Mouse (Mus musculus): ENCODE measurements around the gene Pcdh19. TPM values are rescaled to one million over a fixed set of nuclear protein-coding genes. Genes with fewer than 3 reads are reported as not detected.
"Not testable (repeated sequence)": the region's sequence is repeated elsewhere in the genome, so short reads cannot be mapped to it uniquely, and the experiment has no call there.

Gene Pcdh19
- total RNA-seq (2021): 10 to 100 TPM; 68.2 to 71.4 TPM

DNA sequence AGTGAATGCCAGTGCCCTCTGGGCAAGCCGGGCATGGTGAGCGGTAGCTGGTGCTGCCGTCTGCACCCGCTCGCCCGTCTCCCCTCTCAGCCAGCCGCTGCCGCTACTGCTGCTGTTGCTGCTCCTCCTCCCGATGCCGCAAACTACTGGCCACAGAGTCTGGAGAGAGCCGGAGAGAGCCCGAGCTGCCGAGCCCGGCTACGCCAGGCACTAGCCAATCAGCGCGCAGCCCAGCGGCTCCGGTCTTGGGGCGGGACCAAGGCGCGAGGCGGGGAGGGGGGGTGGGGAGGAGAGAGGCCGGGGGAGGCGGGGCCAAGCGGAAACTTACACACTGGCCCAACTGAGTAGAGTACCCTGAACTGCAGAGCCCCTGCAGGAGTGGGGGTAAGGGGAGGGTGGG, at the start of gene Pcdh19:
Gene Pcdh19, minus strand, starts transcription at position 148 of the 400 bp plus-strand sequence.
- peak; percentile 60 to 70 for DNase-seq (ENCODE audit: extremely low spot score in 1 of 2, low spot score in 1 of 2)

GRCm38 (mm10) chrX:133735871-133736270, 47.1 kb upstream of the Pcdh19 start:
- no peak for DNase-seq (ENCODE audit: extremely low spot score in 1 of 2, low spot score in 1 of 2)

DNA sequence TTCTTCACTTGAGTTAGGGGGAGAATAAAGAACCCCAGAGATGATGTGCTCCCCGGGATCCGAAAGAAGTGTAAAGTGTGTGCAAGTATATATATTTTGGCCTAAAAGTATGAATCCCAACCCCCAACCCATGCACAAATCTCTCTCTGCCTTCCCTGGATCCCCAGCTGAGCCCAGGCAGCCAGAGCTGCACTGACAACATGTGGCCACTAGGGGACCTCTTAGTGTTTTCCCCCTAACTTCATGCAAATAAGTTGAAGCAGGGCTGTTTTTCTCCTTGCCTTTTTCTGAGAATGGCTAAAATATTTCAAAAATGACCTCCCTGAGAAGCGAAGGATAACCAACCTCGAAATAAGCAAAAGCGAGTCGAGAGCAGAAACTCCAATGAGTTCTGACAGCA, 46.2 kb upstream of the Pcdh19 start:
- peak in 1 of 2 experiments; percentile 6 for DNase-seq (ENCODE audit: extremely low spot score in 1 of 2, low spot score in 1 of 2)

DNA sequence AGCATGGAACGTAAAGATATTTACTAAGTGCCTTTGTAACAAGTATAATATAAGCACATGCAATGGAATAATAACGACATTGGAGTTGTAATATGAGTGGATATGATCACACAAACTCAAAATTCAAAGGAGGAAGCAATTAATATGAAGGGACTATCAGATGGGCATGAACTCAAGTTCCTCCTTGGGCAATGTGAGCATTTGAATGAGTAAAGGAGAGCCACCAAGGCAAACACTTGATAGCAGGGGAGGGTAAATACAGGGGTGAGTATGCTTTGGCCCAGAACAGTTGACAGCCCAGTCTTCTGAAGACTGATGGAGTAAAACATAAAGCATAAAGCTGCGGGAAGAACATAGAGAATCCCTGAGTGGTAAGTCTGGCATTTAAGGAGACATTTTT, 32.7 kb upstream of the Pcdh19 start:
- no peak for DNase-seq (ENCODE audit: extremely low spot score in 1 of 2, low spot score in 1 of 2)

- no peak for DNase-seq (ENCODE audit: extremely low spot score in 1 of 2, low spot score in 1 of 2)
Measured at GRCm38 (mm10) chrX:133710621-133711020, 21.8 kb upstream of the Pcdh19 start.

GRCm38 (mm10) chrX:133702902-133703301, 14.1 kb upstream of the Pcdh19 start:
- no peak for DNase-seq (ENCODE audit: extremely low spot score in 1 of 2, low spot score in 1 of 2)

DNA sequence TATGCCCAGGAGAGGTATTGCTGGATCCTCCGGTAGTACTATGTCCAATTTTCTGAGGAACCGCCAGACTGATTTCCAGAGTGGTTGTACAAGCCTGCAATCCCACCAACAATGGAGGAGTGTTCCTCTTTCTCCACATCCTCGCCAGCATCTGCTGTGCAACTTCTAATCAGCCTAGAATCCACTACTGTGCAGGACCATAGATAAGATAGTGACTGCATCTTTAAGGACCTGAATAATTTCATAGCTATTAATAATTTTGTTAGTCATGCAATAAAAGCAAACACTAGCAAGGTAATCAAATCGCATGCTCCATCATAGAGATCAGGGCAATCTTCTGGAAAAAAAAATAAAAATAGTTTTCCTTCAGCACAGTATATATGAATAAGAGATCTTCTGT, 9.1 kb upstream of the Pcdh19 start:
- not testable (repeated sequence) for DNase-seq (ENCODE audit: extremely low spot score in 1 of 2, low spot score in 1 of 2)

DNA sequence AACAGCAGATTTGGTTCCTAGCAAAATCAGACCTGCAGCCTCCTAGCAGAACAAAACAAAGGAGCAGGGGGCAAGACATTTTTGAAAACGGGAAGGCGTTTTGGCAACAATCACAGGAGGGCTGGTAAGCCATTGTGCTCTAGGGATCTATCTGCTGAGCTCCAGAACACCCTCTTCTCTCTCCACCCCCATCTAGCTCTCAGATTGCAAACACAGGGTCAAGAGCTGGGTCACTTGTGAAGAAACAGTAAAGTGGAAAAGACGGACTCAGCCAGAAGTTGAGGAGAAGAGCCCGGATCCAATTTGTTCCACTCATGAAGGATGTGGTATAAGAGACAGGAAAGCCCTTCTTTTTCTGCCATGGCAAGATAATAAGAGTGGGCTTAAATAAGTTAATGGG, 7.7 kb upstream of the Pcdh19 start:
- no peak for DNase-seq (ENCODE audit: extremely low spot score in 1 of 2, low spot score in 1 of 2)

GRCm38 (mm10) chrX:133693037-133693760, 4.4 kb upstream of the Pcdh19 start:
- no peak for DNase-seq (ENCODE audit: extremely low spot score in 1 of 2, low spot score in 1 of 2)

GRCm38 (mm10) chrX:133692392-133692790, 3.6 kb upstream of the Pcdh19 start:
- DNase-seq (ENCODE audit: extremely low spot score in 1 of 2, low spot score in 1 of 2): no peak

- peak in 1 of 2 experiments; percentile 18 for DNase-seq (ENCODE audit: extremely low spot score in 1 of 2, low spot score in 1 of 2)
Measured at GRCm38 (mm10) chrX:133691581-133692391, 3.0 kb upstream of the Pcdh19 start.

- no peak for DNase-seq (ENCODE audit: extremely low spot score in 1 of 2, low spot score in 1 of 2)
Measured at GRCm38 (mm10) chrX:133690822-133691221, 2.0 kb upstream of the Pcdh19 start.

DNA sequence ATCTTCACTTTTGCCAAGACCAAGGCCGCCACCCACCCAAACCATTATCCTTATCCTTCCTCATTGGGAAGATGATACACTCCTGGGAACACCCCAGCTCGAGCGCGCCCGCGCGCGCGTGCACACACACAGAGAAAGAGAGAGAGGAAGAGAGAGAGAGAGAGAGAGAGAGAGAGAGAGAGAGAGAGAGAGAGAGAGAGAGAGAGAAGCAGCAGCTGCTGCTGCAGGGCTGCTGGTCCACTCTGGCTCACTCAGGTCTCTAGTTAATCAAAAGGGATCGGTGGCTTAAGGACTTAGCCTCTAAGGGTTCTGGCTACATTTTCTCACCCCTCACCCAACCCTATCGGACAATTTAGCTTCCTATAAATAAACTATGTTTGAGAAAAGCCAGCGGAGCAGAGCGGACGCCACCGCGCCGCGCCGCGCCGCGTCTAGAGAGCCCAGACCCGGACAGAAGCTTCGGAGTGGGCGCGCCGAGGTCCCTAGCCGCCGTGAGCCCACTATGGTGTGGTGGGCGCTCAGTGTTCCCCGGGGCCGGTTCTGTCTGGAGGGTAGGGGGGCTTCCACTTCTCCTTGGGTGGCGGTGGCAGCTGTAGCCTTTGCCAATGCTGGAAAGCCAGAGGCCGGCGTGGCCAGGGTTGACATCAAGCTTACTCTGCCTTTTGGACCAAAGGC, 926 bp upstream of the Pcdh19 start:
- DNase-seq (ENCODE audit: extremely low spot score in 1 of 2, low spot score in 1 of 2): peak in 1 of 2 experiments; percentile 20

GRCm38 (mm10) chrX:133688156-133688555, 631 bp downstream of the Pcdh19 start:
- DNase-seq (ENCODE audit: extremely low spot score in 1 of 2, low spot score in 1 of 2): peak in 1 of 2 experiments; percentile 8

- DNase-seq (ENCODE audit: extremely low spot score in 1 of 2, low spot score in 1 of 2): peak in 1 of 2 experiments; percentile 12
Measured at GRCm38 (mm10) chrX:133687666-133688151, 1.1 kb downstream of the Pcdh19 start.

- DNase-seq (ENCODE audit: extremely low spot score in 1 of 2, low spot score in 1 of 2): no peak
Measured at GRCm38 (mm10) chrX:133686533-133687311, 2.1 kb downstream of the Pcdh19 start.

DNA sequence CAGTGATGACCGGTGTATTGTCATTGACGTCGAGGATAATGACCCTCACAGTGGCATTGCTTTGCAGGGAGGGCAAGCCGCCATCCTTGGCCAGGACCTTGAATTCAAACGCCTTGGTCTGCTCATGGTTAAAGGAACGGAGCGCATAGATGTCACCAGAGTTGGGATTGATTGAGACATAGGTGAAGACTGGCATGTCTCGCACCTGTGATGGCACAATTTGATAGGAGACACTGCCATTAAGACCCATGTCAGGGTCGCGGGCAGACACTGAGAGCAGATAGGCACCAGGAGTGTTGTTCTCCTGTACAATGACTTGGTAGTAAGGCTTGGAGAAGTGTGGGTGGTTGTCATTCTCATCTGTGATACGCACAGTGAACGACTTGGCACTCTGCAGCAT, 3.2 kb downstream of the Pcdh19 start:
- no peak for DNase-seq (ENCODE audit: extremely low spot score in 1 of 2, low spot score in 1 of 2)

DNA sequence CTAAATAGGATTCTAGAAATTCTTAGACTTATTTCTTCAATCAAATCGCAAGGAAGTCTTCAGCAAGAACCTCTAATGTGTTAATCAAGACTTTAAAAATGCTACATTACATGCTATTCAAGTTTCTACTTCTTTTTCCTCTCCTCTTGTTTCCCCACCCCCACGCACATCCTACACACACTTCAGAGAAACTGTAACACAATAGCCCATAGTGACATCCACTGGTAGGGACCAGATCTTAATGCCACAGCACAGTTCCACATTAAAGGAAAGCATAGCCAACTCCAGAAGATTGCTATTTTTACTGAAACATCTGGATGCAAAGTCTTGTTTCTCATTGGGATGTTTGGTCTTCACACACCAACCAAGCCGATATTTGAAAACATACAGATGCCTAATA, 4.8 kb downstream of the Pcdh19 start:
- DNase-seq (ENCODE audit: extremely low spot score in 1 of 2, low spot score in 1 of 2): no peak

- DNase-seq (ENCODE audit: extremely low spot score in 1 of 2, low spot score in 1 of 2): no peak
Measured at GRCm38 (mm10) chrX:133675121-133675520, 13.7 kb downstream of the Pcdh19 start.

GRCm38 (mm10) chrX:133673796-133674195, 15.0 kb downstream of the Pcdh19 start:
- DNase-seq (ENCODE audit: extremely low spot score in 1 of 2, low spot score in 1 of 2): no peak
